Mouse (Mus musculus): ENCODE results near the gene Tmem204.

The Tmem204 gene

GRCm38 (mm10) chr17:25082887-25083286, 504 bp downstream of the Tmem204 start:
- no peak for DNase-seq

GRCm38 (mm10) chr17:25082081-25082847, 1.1 kb downstream of the Tmem204 start:
- DNase-seq, result peak; percentile 23

- peak; percentile 28 for DNase-seq
Measured at GRCm38 (mm10) chr17:25080960-25081381, 2.4 kb downstream of the Tmem204 start.

GRCm38 (mm10) chr17:25080210-25080609, 3.2 kb downstream of the Tmem204 start:
- DNase-seq, result no peak

GRCm38 (mm10) chr17:25077771-25078372, 5.5 kb downstream of the Tmem204 start:
- no peak for DNase-seq

GRCm38 (mm10) chr17:25076906-25077305, 6.5 kb downstream of the Tmem204 start:
- DNase-seq, result no peak

GRCm38 (mm10) chr17:25068690-25069089, 14.7 kb downstream of the Tmem204 start:
- no peak for DNase-seq

- DNase-seq, result no peak
Measured at GRCm38 (mm10) chr17:25067442-25067851, 15.9 kb downstream of the Tmem204 start.

- DNase-seq, result no peak
Measured at GRCm38 (mm10) chr17:25066595-25066994, 16.8 kb downstream of the Tmem204 start.

- no peak for DNase-seq
Measured at GRCm38 (mm10) chr17:25065189-25065588, 18.2 kb downstream of the Tmem204 start.

- DNase-seq, result no peak
Measured at GRCm38 (mm10) chr17:25064351-25064750, 19.0 kb downstream of the Tmem204 start.

- DNase-seq, result no peak
Measured at GRCm38 (mm10) chr17:25063872-25064271, 19.5 kb downstream of the Tmem204 start.

- DNase-seq, result no peak
Measured at GRCm38 (mm10) chr17:25063261-25063660, 20.1 kb downstream of the Tmem204 start.

GRCm38 (mm10) chr17:25057041-25057440, 26.4 kb downstream of the Tmem204 start:
- DNase-seq, result no peak

- no peak for DNase-seq
Measured at GRCm38 (mm10) chr17:25053274-25053673, 30.1 kb downstream of the Tmem204 start.

GRCm38 (mm10) chr17:25047143-25047542, 36.2 kb downstream of the Tmem204 start:
- no peak for DNase-seq

GRCm38 (mm10) chr17:25045281-25045680, 38.1 kb downstream of the Tmem204 start:
- no peak for DNase-seq

- DNase-seq, result no peak
Measured at GRCm38 (mm10) chr17:25044879-25045278, 38.5 kb downstream of the Tmem204 start.

GRCm38 (mm10) chr17:25036183-25036582, 47.2 kb downstream of the Tmem204 start:
- peak; percentile 9 for DNase-seq

- peak; percentile 86 for DNase-seq
Measured at GRCm38 (mm10) chr17:25016292-25017132, 66.9 kb downstream of the Tmem204 start.

- DNase-seq, result peak; percentile 100
Measured at GRCm38 (mm10) chr17:25015655-25016291, 67.6 kb downstream of the Tmem204 start, which contains the start of the genes Cramp1l and Ift140. Gene Cramp1l, minus strand, starts transcription at chr17:25015788. Gene Ift140, plus strand, starts transcription at chr17:25016085.

- DNase-seq, result peak; percentile 63
Measured at GRCm38 (mm10) chr17:25014841-25015570, 68.4 kb downstream of the Tmem204 start.

Data from embryo, embryonic 11 days (tissue).